Mouse (Mus musculus): ENCODE results near the gene Nadk2.

DNA sequence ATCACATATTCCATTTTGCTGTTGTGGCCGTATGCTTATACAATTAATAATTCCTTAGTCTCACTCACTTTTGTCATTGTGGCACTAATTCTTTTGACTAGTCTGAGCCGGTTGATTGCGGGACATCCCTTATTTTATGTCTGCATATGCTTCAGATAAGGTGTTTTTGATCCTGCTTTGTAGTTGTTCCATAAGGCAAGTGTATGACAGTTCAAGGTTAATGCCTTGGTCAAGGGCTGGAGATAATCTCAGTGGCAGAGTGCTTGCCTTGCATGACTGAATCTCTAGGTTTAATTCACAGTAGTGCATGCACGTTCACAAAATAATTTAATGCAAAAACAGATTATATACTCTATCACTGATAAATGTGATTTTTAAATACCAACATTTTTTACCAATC, 25.8 kb downstream of the Nadk2 start:
- TF ChIP-seq HCFC1 (IDR thresholded peaks at IDR 0.05; ENCODE audit: borderline replicate concordance, insufficient read depth, low read length) = no peak
- no peak for TF ChIP-seq MAFK (IDR thresholded peaks at IDR 0.05; ENCODE audit: insufficient read depth, low read depth, low read length)
- no peak for TF ChIP-seq ZNF384 (IDR thresholded peaks at IDR 0.05; ENCODE audit: low read depth, low read length)

All from ES-E14 (cell line).